Mouse (Mus musculus): ENCODE measurements around the gene Olfr115. TPM values are rescaled to one million over a fixed set of nuclear protein-coding genes. Genes with fewer than 3 reads are reported as not detected.
A peak's percentile ranks its signal among the peaks of the same experiment; 100 is the strongest.

Gene Olfr115
- total and polyA plus RNA-seq, 3 experiments = not detected

DNA sequence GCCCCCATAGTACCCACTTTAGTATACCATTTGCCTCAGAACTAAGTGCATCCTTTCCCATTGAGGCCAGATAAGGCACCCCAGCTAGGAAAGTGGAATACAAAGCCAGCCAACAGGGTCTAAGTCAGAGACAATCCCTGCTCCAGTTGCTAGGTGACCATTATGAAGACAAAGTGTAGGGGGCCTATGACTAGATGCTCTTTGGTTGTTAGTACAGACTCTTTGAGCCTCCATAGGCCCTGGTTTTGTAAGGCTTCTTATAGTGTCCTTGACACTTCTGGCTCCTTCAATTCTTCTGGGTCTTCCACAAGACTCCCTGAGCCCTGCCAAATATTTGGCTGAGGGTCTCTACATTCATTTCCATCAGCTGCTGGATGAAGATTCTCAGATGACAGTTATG is 57.6 kb downstream of the Olfr115 start, which contains the start of gene Olfr112:
Gene Olfr112 (minus strand): TSS at position 101 of the 400 bp plus-strand sequence.
- H3K27me3 ChIP-seq (ENCODE audit: control insufficient read depth in 1 of 2, insufficient read depth in 2 of 2, low read length in 2 of 2) = no peaks in the 10 kb centered on the region
- H3K9ac ChIP-seq (ENCODE audit: control insufficient read depth, low read depth, low read length, poor library complexity, severe bottlenecking) = no peak within 1 kb of the TSS
- no peaks in the 10 kb centered on the region for H3K79me2 ChIP-seq (ENCODE audit: control insufficient read depth, insufficient read depth, low read length, poor library complexity)
- no peak within 1 kb of the TSS for H3K27ac ChIP-seq (ENCODE audit: control insufficient read depth, low read depth, low read length)
- DNase-seq (ENCODE audit: low read depth, low spot score) = no peak
- no peaks in the 10 kb centered on the region for H3K4me1 ChIP-seq (ENCODE audit: control insufficient read depth in 1 of 2, insufficient read depth in 2 of 2, low read length in 2 of 2)
- peak within 1 kb of the TSS in 1 of 2 experiments; percentile 35; a peak in 1 of 4 replicates for H3K4me3 ChIP-seq (ENCODE audit: control insufficient read depth in 1 of 2, insufficient read depth in 1 of 2, low read depth in 2 of 2, low read length in 2 of 2)
- no peaks in the 10 kb centered on the region for H3K9me3 ChIP-seq (replicated peaks; ENCODE audit: insufficient read depth, low read length)
- no peaks in the 10 kb centered on the region for H3K36me3 ChIP-seq (ENCODE audit: control insufficient read depth in 1 of 2, insufficient read depth in 2 of 2, low read length in 2 of 2)
- TF ChIP-seq NRF1 (IDR thresholded peaks at IDR 0.05; ENCODE audit: insufficient read depth, low read depth, low read length, poor library complexity, severe bottlenecking) = no peak
- no peak for TF ChIP-seq CHD2 (IDR thresholded peaks at IDR 0.05; ENCODE audit: low read length)
- TF ChIP-seq USF1 (IDR thresholded peaks at IDR 0.05; ENCODE audit: low read depth, low read length) = no peak
- no peak for TF ChIP-seq TBP (IDR thresholded peaks at IDR 0.05; ENCODE audit: low read depth, low read length)
- TF ChIP-seq CHD1 (IDR thresholded peaks at IDR 0.05; ENCODE audit: low read depth, low read length) = no peak
- TF ChIP-seq ZNF384 (IDR thresholded peaks at IDR 0.05; ENCODE audit: low read depth, low read length) = no peak
- TF ChIP-seq CTCF (IDR thresholded peaks at IDR 0.05 in 2 of 3, conservative IDR thresholded peaks at IDR 0.05 in 1 of 3; ENCODE audit: control insufficient read depth in 1 of 3, insufficient read depth in 1 of 3, low read depth in 2 of 3, low read length in 3 of 3, poor library complexity in 1 of 3, severe bottlenecking in 1 of 3) = no peak
- TF ChIP-seq MYC (IDR thresholded peaks at IDR 0.05; ENCODE audit: low read depth, low read length) = no peak

Other genes starting within 250 kb of the Olfr115 start
- not detected in 2 replicates for gene Olfr105-ps, start 248.1 kb downstream of the Olfr115 start, total RNA-seq (2012; rRNA removed)
- not detected for gene Olfr105-ps, start 248.1 kb downstream of the Olfr115 start, polyA plus RNA-seq (2012; ENCODE audit: insufficient read depth in 1 of 2, insufficient read length in 2 of 2, low read depth in 1 of 2, low replicate concordance in 2 of 2, missing spikeins in 1 of 2)
- not detected in 2 replicates for gene Olfr106-ps, start 236.7 kb downstream of the Olfr115 start, total RNA-seq (2012; rRNA removed)
- not detected for gene Olfr106-ps, start 236.7 kb downstream of the Olfr115 start, polyA plus RNA-seq (2012; ENCODE audit: insufficient read depth in 1 of 2, insufficient read length in 2 of 2, low read depth in 1 of 2, low replicate concordance in 2 of 2, missing spikeins in 1 of 2)
- not detected in 2 replicates for gene Olfr107, start 227.9 kb downstream of the Olfr115 start, total RNA-seq (2012; rRNA removed)
- not detected for gene Olfr107, start 227.9 kb downstream of the Olfr115 start, polyA plus RNA-seq (2012; ENCODE audit: insufficient read depth in 1 of 2, insufficient read length in 2 of 2, low read depth in 1 of 2, low replicate concordance in 2 of 2, missing spikeins in 1 of 2)
- not detected in 2 replicates for gene Olfr108, start 181.6 kb downstream of the Olfr115 start, total RNA-seq (2012; rRNA removed)
- not detected for gene Olfr108, start 181.6 kb downstream of the Olfr115 start, polyA plus RNA-seq (2012; ENCODE audit: insufficient read depth in 1 of 2, insufficient read length in 2 of 2, low read depth in 1 of 2, low replicate concordance in 2 of 2, missing spikeins in 1 of 2)
- gene Olfr109, start 168.2 kb downstream of the Olfr115 start, total RNA-seq (2012; rRNA removed) = not detected in 2 replicates
- gene Olfr109, start 168.2 kb downstream of the Olfr115 start, polyA plus RNA-seq (2012; ENCODE audit: insufficient read depth in 1 of 2, insufficient read length in 2 of 2, low read depth in 1 of 2, low replicate concordance in 2 of 2, missing spikeins in 1 of 2) = not detected
- gene H2-M2, start 143.6 kb downstream of the Olfr115 start, total RNA-seq (2012; rRNA removed) = not detected in 2 replicates
- gene H2-M2, start 143.6 kb downstream of the Olfr115 start, polyA plus RNA-seq (2012; ENCODE audit: insufficient read depth in 1 of 2, insufficient read length in 2 of 2, low read depth in 1 of 2, low replicate concordance in 2 of 2, missing spikeins in 1 of 2) = under 1 TPM in 1 of 2 experiments, not detected in 1; 0.88 TPM
- gene Olfr110, start 134.6 kb downstream of the Olfr115 start, total RNA-seq (2012; rRNA removed) = not detected in 2 replicates
- not detected for gene Olfr110, start 134.6 kb downstream of the Olfr115 start, polyA plus RNA-seq (2012; ENCODE audit: insufficient read depth in 1 of 2, insufficient read length in 2 of 2, low read depth in 1 of 2, low replicate concordance in 2 of 2, missing spikeins in 1 of 2)
- not detected in 2 replicates for gene Olfr111, start 119.1 kb downstream of the Olfr115 start, total RNA-seq (2012; rRNA removed)
- gene Olfr111, start 119.1 kb downstream of the Olfr115 start, polyA plus RNA-seq (2012; ENCODE audit: insufficient read depth in 1 of 2, insufficient read length in 2 of 2, low read depth in 1 of 2, low replicate concordance in 2 of 2, missing spikeins in 1 of 2) = not detected
- gene Olfr112, start 57.7 kb downstream of the Olfr115 start, total RNA-seq (2012; rRNA removed) = not detected in 2 replicates
- gene Olfr112, start 57.7 kb downstream of the Olfr115 start, polyA plus RNA-seq (2012; ENCODE audit: insufficient read depth in 1 of 2, insufficient read length in 2 of 2, low read depth in 1 of 2, low replicate concordance in 2 of 2, missing spikeins in 1 of 2) = not detected
- not detected in 2 replicates for gene Olfr113, start 49.4 kb downstream of the Olfr115 start, total RNA-seq (2012; rRNA removed)
- gene Olfr113, start 49.4 kb downstream of the Olfr115 start, polyA plus RNA-seq (2012; ENCODE audit: insufficient read depth in 1 of 2, insufficient read length in 2 of 2, low read depth in 1 of 2, low replicate concordance in 2 of 2, missing spikeins in 1 of 2) = not detected
- not detected in 2 replicates for gene Olfr114, start 34.4 kb downstream of the Olfr115 start, total RNA-seq (2012; rRNA removed)
- not detected for gene Olfr114, start 34.4 kb downstream of the Olfr115 start, polyA plus RNA-seq (2012; ENCODE audit: insufficient read depth in 1 of 2, insufficient read length in 2 of 2, low read depth in 1 of 2, low replicate concordance in 2 of 2, missing spikeins in 1 of 2)
- not detected in 2 replicates for gene Olfr116, start 90 bp upstream of the Olfr115 start, total RNA-seq (2012; rRNA removed)
- gene Olfr116, start 90 bp upstream of the Olfr115 start, polyA plus RNA-seq (2012; ENCODE audit: insufficient read depth in 1 of 2, insufficient read length in 2 of 2, low read depth in 1 of 2, low replicate concordance in 2 of 2, missing spikeins in 1 of 2) = not detected
- not detected in 2 replicates for gene Olfr117, start 36.7 kb upstream of the Olfr115 start, total RNA-seq (2012; rRNA removed)
- gene Olfr117, start 36.7 kb upstream of the Olfr115 start, polyA plus RNA-seq (2012; ENCODE audit: insufficient read depth in 1 of 2, insufficient read length in 2 of 2, low read depth in 1 of 2, low replicate concordance in 2 of 2, missing spikeins in 1 of 2) = under 1 TPM in 1 of 2 experiments, not detected in 1; 0.03 TPM
- not detected in 2 replicates for gene Olfr118, start 39.9 kb upstream of the Olfr115 start, total RNA-seq (2012; rRNA removed)
- not detected for gene Olfr118, start 39.9 kb upstream of the Olfr115 start, polyA plus RNA-seq (2012; ENCODE audit: insufficient read depth in 1 of 2, insufficient read length in 2 of 2, low read depth in 1 of 2, low replicate concordance in 2 of 2, missing spikeins in 1 of 2)
- not detected in 2 replicates for gene Olfr119, start 69.5 kb upstream of the Olfr115 start, total RNA-seq (2012; rRNA removed)
- gene Olfr119, start 69.5 kb upstream of the Olfr115 start, polyA plus RNA-seq (2012; ENCODE audit: insufficient read depth in 1 of 2, insufficient read length in 2 of 2, low read depth in 1 of 2, low replicate concordance in 2 of 2, missing spikeins in 1 of 2) = not detected
- gene Olfr120, start 94.7 kb upstream of the Olfr115 start, total RNA-seq (2012; rRNA removed) = not detected in 2 replicates
- gene Olfr120, start 94.7 kb upstream of the Olfr115 start, polyA plus RNA-seq (2012; ENCODE audit: insufficient read depth in 1 of 2, insufficient read length in 2 of 2, low read depth in 1 of 2, low replicate concordance in 2 of 2, missing spikeins in 1 of 2) = not detected
- not detected in 2 replicates for gene Olfr121, start 121.7 kb upstream of the Olfr115 start, total RNA-seq (2012; rRNA removed)
- gene Olfr121, start 121.7 kb upstream of the Olfr115 start, polyA plus RNA-seq (2012; ENCODE audit: insufficient read depth in 1 of 2, insufficient read length in 2 of 2, low read depth in 1 of 2, low replicate concordance in 2 of 2, missing spikeins in 1 of 2) = not detected
- gene Olfr122, start 141.5 kb upstream of the Olfr115 start, total RNA-seq (2012; rRNA removed) = not detected in 2 replicates
- not detected for gene Olfr122, start 141.5 kb upstream of the Olfr115 start, polyA plus RNA-seq (2012; ENCODE audit: insufficient read depth in 1 of 2, insufficient read length in 2 of 2, low read depth in 1 of 2, low replicate concordance in 2 of 2, missing spikeins in 1 of 2)
- gene Olfr123, start 166.4 kb upstream of the Olfr115 start, total RNA-seq (2012; rRNA removed) = not detected in 2 replicates
- not detected for gene Olfr123, start 166.4 kb upstream of the Olfr115 start, polyA plus RNA-seq (2012; ENCODE audit: insufficient read depth in 1 of 2, insufficient read length in 2 of 2, low read depth in 1 of 2, low replicate concordance in 2 of 2, missing spikeins in 1 of 2)
- not detected in 2 replicates for gene Olfr124, start 172.8 kb upstream of the Olfr115 start, total RNA-seq (2012; rRNA removed)
- gene Olfr124, start 172.8 kb upstream of the Olfr115 start, polyA plus RNA-seq (2012; ENCODE audit: insufficient read depth in 1 of 2, insufficient read length in 2 of 2, low read depth in 1 of 2, low replicate concordance in 2 of 2, missing spikeins in 1 of 2) = not detected
- gene Olfr125, start 205.8 kb upstream of the Olfr115 start, total RNA-seq (2012; rRNA removed) = not detected in 2 replicates
- not detected for gene Olfr125, start 205.8 kb upstream of the Olfr115 start, polyA plus RNA-seq (2012; ENCODE audit: insufficient read depth in 1 of 2, insufficient read length in 2 of 2, low read depth in 1 of 2, low replicate concordance in 2 of 2, missing spikeins in 1 of 2)
- gene Olfr126, start 220.4 kb upstream of the Olfr115 start, total RNA-seq (2012; rRNA removed) = not detected in 2 replicates
- not detected for gene Olfr126, start 220.4 kb upstream of the Olfr115 start, polyA plus RNA-seq (2012; ENCODE audit: insufficient read depth in 1 of 2, insufficient read length in 2 of 2, low read depth in 1 of 2, low replicate concordance in 2 of 2, missing spikeins in 1 of 2)